Mouse (Mus musculus) CH12.LX (cell line): ENCODE data around the gene Olfr854.

Experiments used
- CTCF ChIP-seq, 2 experiments: IDR thresholded peaks in 1 of 2; conservative IDR thresholded peaks in 1 of 2; 2 replicates each; pipeline ENCODE4 v1.5.1; 2011 to 2012; ENCODE audit warnings: low read depth in 2 of 2, low read length in 2 of 2, improper control_type of control experiment in 1 of 2, inconsistent platforms in 1 of 2, mild to moderate bottlenecking in 1 of 2, moderate library complexity in 1 of 2
- JUND ChIP-seq: conservative IDR thresholded peaks from 2 replicates; pipeline ENCODE4 v1.6.1; 2011; ENCODE audit warnings: low read depth, low read length, improper control_type of control experiment
- NELFE ChIP-seq: IDR thresholded peaks from 2 replicates; pipeline ENCODE4 v1.6.1; 2011; ENCODE audit warnings: low read depth, low read length, improper control_type of control experiment
- POLR2A ChIP-seq: IDR thresholded peaks from 2 replicates; pipeline ENCODE4 v1.6.1; 2011; ENCODE audit warnings: low read depth, mild to moderate bottlenecking, improper control_type of control experiment, low read length
- ZNF384 ChIP-seq: IDR thresholded peaks from 2 replicates; pipeline ENCODE4 v1.6.1; 2012; ENCODE audit warnings: low read depth, low read length, improper control_type of control experiment, inconsistent platforms

GRCm38 (mm10) chr9:19540976-19541375 is 26.2 kb downstream of the Olfr854 start, which contains the start of gene Olfr853:
- TF ChIP-seq JUND (no peak), NELFE (no peak), CTCF (conservative IDR thresholded peaks at IDR 0.05 in 1 of 2, IDR thresholded peaks at IDR 0.05 in 1 of 2; ENCODE audit: low read depth in 2 of 2, low read length in 2 of 2) (no peak), ZNF384 (no peak), POLR2A (no peak)
